Mouse (Mus musculus) heart, postnatal 0 days (tissue): ENCODE results near the gene Hddc3.

ENCODE experiments used
- CTCF ChIP-seq: IDR thresholded peaks from 2 replicates; pipeline ENCODE4 v1.5.1; 2016; ENCODE audit warnings: antibody characterized with exemption, control low read depth, low read depth
- EP300 ChIP-seq: IDR thresholded peaks from 2 replicates; pipeline ENCODE4 v1.6.1; 2016; ENCODE audit warnings: antibody characterized with exemption, low read depth

DNA sequence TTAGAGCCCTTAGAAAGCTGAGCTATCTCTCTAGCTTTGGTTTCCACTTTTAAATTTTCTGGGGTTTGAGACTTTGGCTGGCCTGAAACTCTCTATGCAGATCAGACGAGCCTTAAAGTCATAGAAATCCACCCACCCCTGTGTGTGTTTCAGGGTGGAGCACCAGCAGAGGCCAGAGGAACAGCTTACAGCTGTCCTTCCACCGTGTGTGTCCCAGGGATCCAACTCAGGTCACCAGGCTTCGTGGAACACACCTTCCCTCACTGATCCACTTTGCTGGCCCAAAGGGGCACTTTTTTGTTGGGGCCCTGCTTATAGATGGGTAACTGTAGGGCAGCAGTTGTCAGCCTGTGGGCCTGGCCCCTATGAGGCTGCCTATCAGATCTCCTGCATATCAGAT lies 31.4 kb downstream of the Hddc3 start:
- TF ChIP-seq CTCF (no peak), EP300 (no peak)
